Mouse (Mus musculus) heart, embryonic 15.5 days (tissue): ENCODE results near the gene Tnfsfm13. TPM values are rescaled to one million over a fixed set of nuclear protein-coding genes. Genes with fewer than 3 reads are reported as not detected.

Experiments
- ATAC-seq: fragments of 200-750 bp; cut with Nextera tagmentation; replicated peaks from 2 replicates; pipeline ENCODE4 v1.8.0; 2017; ENCODE audit warnings: low read depth, moderate TSS enrichment; ENCODE audit not compliant: insufficient number of reproducible peaks, insufficient read depth, low FRiP score
- H3K27ac ChIP-seq: fragments of 300-500 bp; sonication (generic); 2 replicates; pipeline ENCODE4 v1.5.1; 2015; ENCODE audit warnings: mild to moderate bottlenecking, inconsistent platforms
- H3K27me3 ChIP-seq: fragments of 300-500 bp; sonication (generic); 2 replicates; pipeline ENCODE4 v1.6.1; 2015; ENCODE audit warnings: inconsistent platforms
- H3K36me3 ChIP-seq: fragments of 300-500 bp; sonication (generic); 2 replicates; pipeline ENCODE4 v1.6.1; 2015; ENCODE audit warnings: mild to moderate bottlenecking, inconsistent platforms
- H3K4me1 ChIP-seq: fragments of 300-500 bp; sonication (generic); replicated peaks from 2 replicates; pipeline ENCODE4 v1.6.1; 2015; ENCODE audit warnings: inconsistent platforms
- H3K4me2 ChIP-seq: fragments of 300-500 bp; sonication (generic); 2 replicates; pipeline ENCODE4 v1.6.1; 2015; ENCODE audit warnings: inconsistent platforms, mild to moderate bottlenecking, moderate library complexity
- H3K4me3 ChIP-seq: fragments of 300-500 bp; sonication (generic); 2 replicates; pipeline ENCODE4 v1.5.1; 2015; ENCODE audit warnings: mild to moderate bottlenecking, inconsistent platforms
- H3K9ac ChIP-seq: fragments of 300-500 bp; sonication (generic); 2 replicates; pipeline ENCODE4 v1.6.1; 2015; ENCODE audit warnings: mild to moderate bottlenecking, inconsistent platforms
- H3K9me3 ChIP-seq: fragments of 300-500 bp; sonication (generic); replicated peaks from 2 replicates; pipeline ENCODE4 v1.6.1; 2016; ENCODE audit warnings: inconsistent platforms
- WGBS: fragments of 180-500 bp; shearing (Covaris S2); methylation state at CpG from one replicate; pipeline ENCODE4 v1.1.7; 2015; ENCODE audit warnings: mixed read lengths; 5-methylcytosine and 5-hydroxymethylcytosine counted together
- polyA plus RNA-seq: library from polyadenylated mRNA; unstranded; fragments of >200 nt; fragmentation: Nextera tagmentation; extraction: Ambion mirVana; gene quantifications from 2 replicates; pipeline ENCODE4 v1.2.1, GENCODE M21; 2015

Gene Tnfsfm13
- polyA plus RNA-seq, 1 experiment from 2014 or later = 2.9 TPM

- no peaks in the 10 kb centered on the region for H3K36me3 ChIP-seq
- WGBS = 66% methylated on average over 18 of the region's 18 CpGs
- H3K4me1 ChIP-seq = peaks cover 6% of the 10 kb centered on the region
- no peak overlapping the region for H3K9ac ChIP-seq
- H3K27ac ChIP-seq = no peak overlapping the region
- no peaks in the 10 kb centered on the region for H3K27me3 ChIP-seq
- no peak overlapping the region for H3K4me2 ChIP-seq
- H3K4me3 ChIP-seq = no peak overlapping the region
- H3K9me3 ChIP-seq = no peaks in the 10 kb centered on the region
- no peak for ATAC-seq
These were observed 18.9 kb upstream of the Tnfsfm13 start for GRCm38 (mm10) chr11:69714636-69715329.

- peaks cover 6% of the 10 kb centered on the region for H3K4me1 ChIP-seq
- H3K36me3 ChIP-seq = no peaks in the 10 kb centered on the region
- H3K27ac ChIP-seq = no peak overlapping the region
- ATAC-seq = no peak
- no peak overlapping the region for H3K4me2 ChIP-seq
- WGBS = 78% methylated on average over 20 of the region's 20 CpGs
- no peak overlapping the region for H3K9ac ChIP-seq
- H3K9me3 ChIP-seq = no peaks in the 10 kb centered on the region
- no peak overlapping the region for H3K4me3 ChIP-seq
- H3K27me3 ChIP-seq = no peaks in the 10 kb centered on the region
These were observed 17.2 kb upstream of the Tnfsfm13 start for GRCm38 (mm10) chr11:69712954-69713672.

- 65% methylated on average over 2 of the region's 2 CpGs for WGBS
- H3K9me3 ChIP-seq = no peaks in the 10 kb centered on the region
- no peak for ATAC-seq
- H3K36me3 ChIP-seq = no peaks in the 10 kb centered on the region
- peaks cover 8% of the 10 kb centered on the region for H3K4me1 ChIP-seq
- H3K4me3 ChIP-seq = no peak overlapping the region
- H3K27me3 ChIP-seq = no peaks in the 10 kb centered on the region
- H3K9ac ChIP-seq = no peak overlapping the region
- H3K4me2 ChIP-seq = no peak overlapping the region
- H3K27ac ChIP-seq = no peak overlapping the region
These were observed 15.2 kb upstream of the Tnfsfm13 start for GRCm38 (mm10) chr11:69711082-69711481.

- no peaks in the 10 kb centered on the region for H3K27me3 ChIP-seq
- H3K9me3 ChIP-seq = no peaks in the 10 kb centered on the region
- no peak overlapping the region for H3K9ac ChIP-seq
- H3K36me3 ChIP-seq = no peaks in the 10 kb centered on the region
- H3K4me1 ChIP-seq = peaks cover 4% of the 10 kb centered on the region; the same call in 1 of the 2 replicates
- H3K4me2 ChIP-seq = no peak overlapping the region
- no peak for ATAC-seq
- H3K27ac ChIP-seq = no peak overlapping the region
- 87% methylated on average over 3 of the region's 3 CpGs for WGBS
- no peak overlapping the region for H3K4me3 ChIP-seq
These were observed 14.6 kb upstream of the Tnfsfm13 start for GRCm38 (mm10) chr11:69710470-69710869.

- no peaks in the 10 kb centered on the region for H3K27me3 ChIP-seq
- H3K4me1 ChIP-seq = 0 out of 2 replicates have a peak, but pooled peaks cover 4% of the 10 kb centered on the region
- 44% methylated on average over 11 of the region's 11 CpGs for WGBS
- H3K4me2 ChIP-seq = no peak overlapping the region
- no peaks in the 10 kb centered on the region for H3K9me3 ChIP-seq
- no peak overlapping the region for H3K4me3 ChIP-seq
- ATAC-seq = no peak
- H3K36me3 ChIP-seq = no peaks in the 10 kb centered on the region
- no peak overlapping the region for H3K9ac ChIP-seq
- no peak overlapping the region for H3K27ac ChIP-seq
These were observed 13.9 kb upstream of the Tnfsfm13 start for GRCm38 (mm10) chr11:69709554-69710446.

GRCm38 (mm10) chr11:69708614-69709265 is 12.8 kb upstream of the Tnfsfm13 start:
- ATAC-seq = no peak
- no peak overlapping the region for H3K9ac ChIP-seq
- H3K36me3 ChIP-seq = no peaks in the 10 kb centered on the region
- no peak overlapping the region for H3K4me2 ChIP-seq
- H3K9me3 ChIP-seq = no peaks in the 10 kb centered on the region
- 0 out of 2 replicates have a peak, but pooled peaks cover 4% of the 10 kb centered on the region for H3K4me1 ChIP-seq
- no peaks in the 10 kb centered on the region for H3K27me3 ChIP-seq
- H3K27ac ChIP-seq = no peak overlapping the region
- WGBS = 78% methylated on average over 3 of the region's 3 CpGs
- H3K4me3 ChIP-seq = no peak overlapping the region

- no peaks in the 10 kb centered on the region for H3K9me3 ChIP-seq
- H3K4me3 ChIP-seq = no peak overlapping the region
- no peaks in the 10 kb centered on the region for H3K27me3 ChIP-seq
- H3K4me1 ChIP-seq = 0 out of 2 replicates have a peak, but pooled peaks cover 4% of the 10 kb centered on the region
- no peak for ATAC-seq
- H3K4me2 ChIP-seq = no peak overlapping the region
- WGBS = 82% methylated on average over 4 of the region's 4 CpGs
- H3K27ac ChIP-seq = no peak overlapping the region
- no peaks in the 10 kb centered on the region for H3K36me3 ChIP-seq
- H3K9ac ChIP-seq = no peak overlapping the region
These were observed 12.0 kb upstream of the Tnfsfm13 start for GRCm38 (mm10) chr11:69707873-69708381.

GRCm38 (mm10) chr11:69707480-69707847 is 11.6 kb upstream of the Tnfsfm13 start:
- no peaks in the 10 kb centered on the region for H3K36me3 ChIP-seq
- H3K27me3 ChIP-seq = no peaks in the 10 kb centered on the region
- 0 out of 2 replicates have a peak, but pooled peaks cover 4% of the 10 kb centered on the region for H3K4me1 ChIP-seq
- 92% methylated on average over 4 of the region's 4 CpGs for WGBS
- no peak for ATAC-seq
- H3K27ac ChIP-seq = no peak overlapping the region
- H3K4me3 ChIP-seq = no peak overlapping the region
- H3K9ac ChIP-seq = no peak overlapping the region
- H3K9me3 ChIP-seq = no peaks in the 10 kb centered on the region
- H3K4me2 ChIP-seq = no peak overlapping the region

- H3K27ac ChIP-seq = no peak overlapping the region
- no peaks in the 10 kb centered on the region for H3K9me3 ChIP-seq
- no peak overlapping the region for H3K9ac ChIP-seq
- ATAC-seq = no peak
- no peak overlapping the region for H3K4me2 ChIP-seq
- H3K27me3 ChIP-seq = no peaks in the 10 kb centered on the region
- 46% methylated on average over 6 of the region's 6 CpGs for WGBS
- 0 out of 2 replicates have a peak, but pooled peaks cover 4% of the 10 kb centered on the region for H3K4me1 ChIP-seq
- no peaks in the 10 kb centered on the region for H3K36me3 ChIP-seq
- H3K4me3 ChIP-seq = no peak overlapping the region
These were observed 11.0 kb upstream of the Tnfsfm13 start for GRCm38 (mm10) chr11:69706775-69707479.

- no peaks in the 10 kb centered on the region for H3K36me3 ChIP-seq
- no peak overlapping the region for H3K9ac ChIP-seq
- WGBS = 43% methylated on average over 2 of the region's 2 CpGs
- no peak overlapping the region for H3K4me2 ChIP-seq
- no peaks in the 10 kb centered on the region for H3K27me3 ChIP-seq
- H3K4me1 ChIP-seq = peaks cover 7% of the 10 kb centered on the region
- no peak overlapping the region for H3K27ac ChIP-seq
- ATAC-seq = no peak
- no peak overlapping the region for H3K4me3 ChIP-seq
- no peaks in the 10 kb centered on the region for H3K9me3 ChIP-seq
These were observed 8.7 kb upstream of the Tnfsfm13 start for GRCm38 (mm10) chr11:69704613-69705010.
